Mouse (Mus musculus) activated CD4-positive, CD25-positive, alpha-beta regulatory T cell, adult 4 months (primary cell): ENCODE measurements at regions not wholly inside any gene's neighbourhood (a gene's known extent, or its start where the extent isn't known, plus 50 kb on each side); places are given as distances from the start of the nearest gene placed in this dataset.

Experiments used
- ATAC-seq: one replicate; pipeline ENCODE4 v1.8.0; 2017

DNA sequence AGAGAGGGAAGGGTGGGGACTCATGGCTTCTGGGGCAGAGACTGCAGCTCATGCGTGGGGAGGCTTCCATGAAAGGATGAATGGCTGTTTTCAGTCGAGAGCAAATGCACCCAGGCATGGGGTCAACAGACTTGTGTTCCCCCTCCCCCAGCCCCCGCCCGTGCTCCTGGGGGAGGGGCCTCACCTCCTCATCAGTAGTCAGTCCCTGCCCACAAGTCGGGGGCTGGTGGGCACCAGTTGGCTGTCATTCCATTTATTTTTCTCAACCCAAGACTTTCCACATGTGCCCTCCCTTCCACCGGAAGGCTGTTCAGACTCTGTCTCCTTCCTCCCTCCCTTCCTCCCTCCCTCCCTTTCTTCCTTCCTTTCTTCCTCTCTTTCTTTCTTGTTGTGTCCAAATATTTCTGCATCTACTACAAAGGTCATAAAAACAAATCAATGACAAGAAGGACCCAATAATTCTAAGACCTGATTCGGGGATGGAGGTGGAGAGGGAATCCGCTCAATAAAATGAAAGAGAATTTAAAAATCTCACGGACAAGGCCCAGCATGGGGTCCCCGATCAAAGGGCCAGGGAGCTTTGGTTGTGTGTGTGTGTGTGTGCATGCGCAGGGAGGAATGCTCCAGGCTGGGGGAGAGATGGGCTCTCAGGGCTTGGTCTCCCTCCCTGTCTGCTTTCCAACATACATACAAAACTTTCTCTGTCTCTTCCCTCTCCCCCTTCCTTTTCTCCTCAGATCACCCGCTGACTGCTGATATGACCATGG lies 57.7 kb downstream of the Rpl14 start:
- no peak for ATAC-seq

DNA sequence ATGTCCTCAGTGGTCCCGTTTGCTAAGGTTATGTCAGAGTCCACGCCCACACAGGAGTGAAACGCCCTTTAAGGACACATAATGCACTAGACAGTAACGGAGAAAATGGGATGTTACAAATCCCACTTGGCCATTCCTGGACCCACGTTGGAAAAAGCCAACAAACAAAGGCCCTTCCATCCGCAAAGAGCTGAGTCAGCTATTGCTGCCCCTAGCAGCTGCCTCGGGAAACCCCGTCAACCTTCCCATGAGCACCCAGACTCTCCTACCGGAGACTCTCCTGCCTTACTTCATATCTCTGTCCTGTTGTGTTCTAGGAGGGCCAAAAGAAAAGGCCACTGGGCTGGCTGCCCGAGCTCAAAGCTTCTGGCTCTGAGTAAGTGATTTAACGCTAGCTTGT lies 58.4 kb downstream of the Rpl14 start:
- ATAC-seq, result no peak

DNA sequence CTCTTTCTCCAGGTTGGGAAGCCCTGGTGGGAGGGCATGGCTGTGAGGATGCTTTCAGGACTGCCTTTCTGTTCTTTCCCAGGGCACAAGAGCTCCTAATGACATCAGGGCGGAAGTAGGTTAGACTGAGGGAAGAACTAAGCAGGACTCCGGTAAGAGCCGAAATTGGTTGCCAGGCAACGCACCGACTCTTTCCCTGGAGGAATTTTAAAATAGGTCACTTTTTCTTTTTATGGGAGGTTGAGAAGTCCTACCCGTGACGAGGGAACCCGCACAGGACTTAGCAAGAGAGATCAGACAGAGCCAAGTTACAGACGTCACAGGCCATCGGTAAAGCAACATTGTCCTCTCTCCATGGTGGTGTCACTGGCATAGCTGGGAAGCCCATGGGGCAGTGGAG lies 61.6 kb downstream of the Rpl14 start:
- no peak for ATAC-seq

DNA sequence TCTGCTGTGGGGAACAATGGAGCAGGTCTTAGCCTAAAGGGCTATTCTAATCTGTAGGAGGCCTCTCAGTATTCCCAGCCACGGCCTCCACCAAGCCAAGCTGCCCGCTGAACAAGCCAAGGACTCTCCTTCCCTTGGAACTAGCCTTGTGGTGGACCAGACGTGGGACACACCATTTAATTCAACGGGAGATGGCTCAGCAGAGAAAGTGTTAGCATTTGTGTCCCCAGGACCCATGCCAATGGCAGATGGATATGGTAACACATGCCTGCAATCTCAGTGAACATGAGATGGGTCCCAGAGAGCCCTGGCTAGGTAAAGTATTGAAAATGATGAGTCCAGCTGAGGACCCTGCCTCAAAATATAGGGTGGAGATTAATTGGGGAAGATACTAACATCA lies 71.4 kb downstream of the Rpl14 start:
- no peak for ATAC-seq

DNA sequence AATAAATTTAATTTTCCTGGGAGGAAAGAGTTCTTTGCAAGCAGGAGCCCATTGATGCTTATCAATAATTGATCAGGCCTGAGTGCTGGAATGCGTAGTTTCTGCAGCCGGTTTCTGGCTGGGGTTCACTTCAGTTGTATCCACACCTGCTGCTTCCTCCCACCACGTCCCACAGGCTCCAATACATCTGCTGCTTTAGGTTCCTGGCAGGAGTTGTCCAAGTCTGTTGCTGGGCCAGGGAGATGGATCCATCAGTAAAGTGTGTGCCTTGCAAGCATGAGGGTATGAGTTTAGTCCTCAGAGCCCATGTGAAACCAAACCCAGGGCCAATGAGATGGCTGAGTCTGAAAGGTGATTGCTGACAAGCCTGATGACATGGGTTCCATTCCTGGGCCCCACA lies 72.1 kb downstream of the Rpl14 start:
- ATAC-seq, result no peak

DNA sequence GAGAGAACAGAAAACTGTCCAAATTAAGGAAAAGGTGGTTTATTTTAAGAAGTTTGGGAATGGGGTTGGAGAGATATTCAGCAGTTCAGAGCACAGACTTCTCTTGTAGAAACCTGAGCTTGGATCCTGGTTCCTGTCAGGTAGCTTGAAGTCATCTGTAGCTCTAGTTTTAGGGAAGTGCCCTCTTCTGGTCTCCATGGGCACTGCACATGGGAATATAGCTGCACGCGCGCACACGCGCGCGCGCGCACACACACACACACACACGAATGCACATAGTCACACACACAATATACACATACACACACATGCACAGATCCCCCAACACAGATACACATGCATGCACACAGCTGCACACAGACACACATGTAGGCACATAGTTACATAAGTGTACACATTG lies 74.5 kb downstream of the Rpl14 start:
- ATAC-seq, result no peak

DNA sequence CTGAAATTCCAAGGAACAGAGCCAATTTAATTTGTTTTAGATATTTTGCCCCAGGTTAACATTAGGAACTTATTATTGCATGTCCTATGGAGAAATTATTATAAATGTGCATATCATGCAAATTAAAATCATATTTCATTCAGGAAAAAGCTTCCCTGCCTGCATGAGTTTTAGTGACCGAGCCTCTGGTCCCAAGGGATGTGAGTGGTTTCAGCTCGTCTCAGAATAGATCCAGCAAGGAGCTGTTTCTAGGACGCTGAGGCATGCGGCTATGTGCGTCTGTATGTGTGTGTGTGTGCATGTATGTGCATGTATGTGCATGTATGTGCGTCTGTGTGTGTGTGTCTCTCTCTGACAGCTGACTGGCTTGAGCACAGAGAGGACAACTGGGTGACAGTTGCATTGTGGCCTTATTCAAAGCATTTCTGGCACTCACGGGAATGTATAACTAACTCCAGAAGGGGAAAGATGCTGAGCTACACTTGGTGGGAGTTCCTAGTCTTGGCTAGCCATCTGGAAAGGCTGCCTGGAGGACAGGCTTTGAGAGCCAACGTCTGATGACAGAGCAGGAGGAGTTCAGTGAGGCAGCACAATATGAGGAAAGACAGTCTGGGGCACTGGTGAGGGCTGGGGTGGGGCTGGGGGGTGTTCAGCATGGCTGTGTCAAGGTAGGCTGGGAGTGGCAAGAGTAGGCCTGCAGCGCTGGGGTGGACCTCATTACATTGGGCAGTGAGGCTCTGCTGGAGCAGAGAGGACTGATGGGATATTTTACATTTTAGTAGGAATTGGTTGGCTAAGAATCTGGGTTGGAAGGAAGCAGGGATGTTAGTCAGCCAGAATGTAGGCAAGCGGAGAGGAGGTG lies 75.8 kb downstream of the Rpl14 start:
- ATAC-seq, result no peak

DNA sequence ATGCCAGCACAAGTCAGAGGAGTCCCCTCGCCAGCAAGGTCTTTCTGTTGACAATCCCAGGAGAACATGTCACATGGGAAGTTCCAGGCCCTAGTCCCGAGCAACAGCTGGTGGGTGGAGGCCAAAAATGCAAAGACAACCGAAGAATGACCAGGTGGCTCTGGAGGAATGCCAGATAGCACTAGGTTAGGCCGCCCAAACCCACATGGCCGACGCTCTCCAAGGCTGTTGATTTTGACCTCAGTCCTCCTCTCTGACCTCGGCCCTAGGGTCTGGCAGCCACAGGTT lies 76.4 kb downstream of the Rpl14 start:
- no peak for ATAC-seq

DNA sequence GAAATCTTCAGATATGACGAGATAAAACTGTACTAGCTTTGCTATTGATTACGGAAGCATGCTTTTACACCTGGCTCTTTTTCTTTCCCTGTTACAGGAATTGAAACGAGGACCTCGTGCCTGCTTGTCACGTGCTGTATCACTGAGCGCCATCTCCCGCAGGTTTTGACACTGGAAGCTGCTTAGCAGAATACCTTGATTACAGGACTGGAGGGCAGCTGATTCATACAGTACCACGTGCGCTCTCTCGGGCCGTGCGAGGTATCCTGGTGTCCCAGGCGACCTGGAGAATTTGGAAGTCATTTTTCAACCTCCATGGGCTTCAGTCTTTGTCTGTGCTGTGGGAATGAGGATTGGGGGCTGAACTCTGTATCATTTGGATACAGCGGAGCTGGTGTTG lies 81.5 kb downstream of the Rpl14 start:
- no peak for ATAC-seq

DNA sequence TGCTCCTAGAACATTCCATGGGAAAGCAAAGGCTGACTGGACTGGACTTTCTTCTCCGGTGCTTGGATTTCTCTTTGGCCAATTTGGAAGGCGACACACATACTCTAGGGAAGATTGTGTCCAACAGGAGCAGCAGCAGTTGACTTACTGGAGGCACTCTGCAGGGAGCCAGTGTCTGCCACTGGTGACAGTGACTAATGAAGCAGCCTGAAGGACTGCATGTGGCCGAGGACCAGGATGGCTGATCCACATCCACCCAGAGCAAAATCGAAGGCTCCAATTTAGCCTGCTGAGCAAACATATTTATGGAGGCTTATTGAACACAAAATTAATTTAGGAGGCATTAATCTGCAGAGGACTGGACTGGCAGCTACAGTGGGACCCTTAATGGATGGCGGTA lies 81.9 kb downstream of the Rpl14 start:
- no peak for ATAC-seq

DNA sequence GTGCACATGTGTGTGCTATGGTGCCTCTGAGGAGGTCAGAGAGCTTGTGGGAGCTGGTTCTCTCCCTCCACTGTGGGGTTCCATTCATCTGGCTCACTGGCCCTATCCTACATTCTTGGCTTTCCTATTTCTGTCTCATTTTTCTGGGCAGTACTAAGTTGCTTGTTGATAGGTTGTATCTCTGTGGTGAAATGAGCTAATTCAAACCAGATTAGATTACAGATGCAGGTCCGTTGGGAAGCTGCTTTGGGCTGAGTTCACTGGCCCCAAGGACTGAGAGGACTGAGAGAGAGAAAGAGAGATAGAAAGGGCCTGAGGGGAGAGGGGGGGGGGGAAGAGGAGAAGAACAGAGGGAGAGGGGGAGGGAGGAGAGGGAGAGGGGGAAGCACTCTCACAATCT lies 83.5 kb downstream of the Rpl14 start:
- ATAC-seq, result no peak

DNA sequence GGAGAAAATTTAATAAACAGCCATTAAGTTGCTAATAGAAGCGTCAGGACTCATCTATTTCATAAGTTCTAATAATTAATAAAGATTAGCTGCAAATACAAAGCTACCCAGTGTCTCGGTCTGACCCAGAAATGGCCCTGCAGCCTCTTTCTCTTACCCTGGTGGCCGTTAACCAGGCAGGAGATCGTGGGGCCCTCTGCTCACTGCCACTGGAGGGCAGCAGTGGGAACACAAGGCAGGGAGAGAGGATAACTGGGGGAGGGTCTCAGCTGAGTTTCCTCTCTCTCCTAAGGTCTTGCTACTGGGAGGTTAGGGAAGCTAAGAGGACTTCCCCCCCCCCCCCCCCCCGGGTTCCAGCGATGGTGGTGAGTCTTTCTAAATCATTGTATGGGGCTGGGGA lies 85.7 kb downstream of the Rpl14 start:
- ATAC-seq, result no peak

DNA sequence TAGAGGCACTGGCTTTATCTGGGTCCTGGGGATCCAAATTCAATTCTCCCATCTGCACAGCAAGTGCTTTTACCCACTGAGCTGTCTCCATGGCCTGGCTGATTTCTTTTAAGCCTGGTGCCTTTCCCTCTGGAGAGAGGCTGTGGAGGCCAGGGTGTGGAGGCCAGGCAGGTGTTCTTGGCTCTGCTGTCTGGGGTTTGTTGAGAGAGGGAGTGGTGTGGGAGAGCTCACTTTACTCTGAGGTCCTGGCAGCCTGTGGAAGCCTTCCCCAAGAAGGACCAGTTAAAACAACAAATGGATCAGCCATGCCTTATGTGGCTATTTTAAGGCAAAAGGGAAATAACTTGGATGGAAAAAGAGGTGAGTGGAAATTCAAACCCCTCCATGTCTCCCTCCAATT lies 86.5 kb downstream of the Rpl14 start:
- no peak for ATAC-seq

DNA sequence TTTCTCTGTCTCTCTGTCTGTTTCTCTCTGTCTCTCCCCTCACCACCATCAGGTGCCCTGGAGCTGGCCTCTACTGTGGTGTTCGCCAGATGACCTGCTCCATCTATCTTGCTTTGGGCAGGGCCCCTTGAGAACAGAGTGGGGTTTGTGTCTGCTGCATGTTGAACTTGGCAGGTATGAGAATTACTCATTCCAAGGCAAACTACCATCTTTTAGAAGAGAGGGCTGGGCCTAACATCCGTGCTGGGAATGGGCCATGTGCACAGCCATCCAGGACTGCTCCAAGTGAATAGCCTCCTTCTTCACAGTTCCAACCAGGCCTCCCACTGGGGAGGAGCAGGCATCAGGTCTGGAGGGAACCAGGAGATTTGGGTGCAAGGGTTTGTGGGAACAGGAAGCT lies 87.3 kb downstream of the Rpl14 start:
- no peak for ATAC-seq

DNA sequence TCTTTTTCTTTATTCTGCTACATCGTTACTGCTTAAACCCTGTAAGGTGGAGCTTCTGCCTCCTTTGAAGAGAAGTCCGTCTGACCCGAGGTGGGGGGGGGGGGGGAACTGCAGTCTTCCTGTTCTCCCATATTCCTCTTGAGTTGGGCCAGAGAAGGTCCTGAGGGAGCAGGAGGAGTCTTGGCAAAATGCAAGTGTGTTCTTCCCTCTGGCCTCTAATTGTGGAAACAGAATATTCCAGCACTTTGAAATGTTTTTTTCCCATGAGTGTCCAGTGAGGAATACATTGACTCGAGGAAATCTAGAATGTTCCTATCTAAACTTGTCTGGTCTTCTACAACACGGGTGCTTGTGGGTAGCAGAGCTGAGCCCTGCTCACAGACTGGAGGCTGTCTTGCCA lies 90.0 kb downstream of the Rpl14 start:
- no peak for ATAC-seq

DNA sequence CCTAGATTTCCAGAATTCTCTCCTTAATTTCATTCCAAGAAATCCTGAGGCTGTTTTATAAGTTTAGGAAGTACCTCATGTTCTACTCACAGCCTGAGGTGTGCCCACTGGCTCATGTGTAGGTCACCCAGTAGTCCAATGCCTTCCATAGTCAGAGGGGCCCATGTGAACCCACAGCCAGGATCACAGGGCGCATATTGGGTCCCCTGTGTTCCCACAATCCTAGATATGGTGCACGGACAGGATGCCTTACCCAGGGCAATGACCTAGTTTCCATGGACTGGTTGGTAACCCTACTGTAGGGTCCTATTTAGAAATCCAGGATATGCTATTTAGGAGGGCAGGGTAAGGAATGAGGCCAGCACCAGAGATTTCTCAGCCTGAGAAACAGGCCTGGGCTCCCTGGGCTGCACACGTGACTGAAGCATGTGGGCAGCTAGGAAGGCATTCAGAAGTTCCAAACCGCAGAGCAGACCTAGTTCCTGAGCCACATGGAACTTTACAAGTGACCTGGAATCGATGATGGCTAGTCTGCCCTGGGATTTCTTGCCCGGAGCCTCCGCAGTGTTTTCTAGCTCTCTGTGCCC lies 90.5 kb downstream of the Rpl14 start:
- ATAC-seq, result no peak

DNA sequence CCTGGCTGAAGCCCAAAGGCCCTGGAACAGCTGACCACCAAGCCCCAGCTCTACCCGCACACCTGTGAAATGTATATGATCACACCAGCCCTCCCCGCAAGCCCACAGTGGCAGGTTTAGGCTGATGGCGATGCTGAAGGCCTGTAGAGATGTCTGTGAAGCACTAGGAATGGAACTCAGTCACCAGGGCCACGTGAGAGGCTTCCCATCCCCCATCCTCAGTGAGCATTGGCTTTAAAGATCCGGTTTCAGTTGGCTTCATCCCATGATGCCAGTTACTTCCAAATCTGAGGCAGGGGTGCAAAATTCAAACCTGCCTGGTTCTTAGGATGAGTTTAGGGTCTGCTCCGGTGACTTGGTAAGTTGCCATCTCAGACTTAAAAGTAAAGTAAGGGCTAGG lies 91.9 kb downstream of the Rpl14 start:
- ATAC-seq, result no peak

DNA sequence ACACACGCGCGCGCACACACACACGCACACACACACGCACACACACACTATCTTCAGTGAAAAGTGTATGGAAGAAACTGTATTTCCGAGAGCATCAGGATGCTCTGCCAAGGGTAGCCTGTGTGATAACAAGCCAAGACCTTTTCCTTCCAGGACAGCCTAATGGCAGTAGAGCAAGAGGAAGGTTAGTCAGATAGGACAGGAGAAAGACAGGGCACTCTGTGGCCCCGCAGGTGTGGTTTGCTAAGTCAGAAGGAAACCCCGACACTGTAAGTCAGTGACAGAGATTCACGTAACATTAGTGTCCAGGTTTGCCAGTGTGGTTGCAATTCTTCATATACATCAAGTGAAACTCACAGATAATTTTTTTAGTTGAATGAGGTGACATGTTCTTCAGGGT lies 92.8 kb downstream of the Rpl14 start:
- no peak for ATAC-seq

DNA sequence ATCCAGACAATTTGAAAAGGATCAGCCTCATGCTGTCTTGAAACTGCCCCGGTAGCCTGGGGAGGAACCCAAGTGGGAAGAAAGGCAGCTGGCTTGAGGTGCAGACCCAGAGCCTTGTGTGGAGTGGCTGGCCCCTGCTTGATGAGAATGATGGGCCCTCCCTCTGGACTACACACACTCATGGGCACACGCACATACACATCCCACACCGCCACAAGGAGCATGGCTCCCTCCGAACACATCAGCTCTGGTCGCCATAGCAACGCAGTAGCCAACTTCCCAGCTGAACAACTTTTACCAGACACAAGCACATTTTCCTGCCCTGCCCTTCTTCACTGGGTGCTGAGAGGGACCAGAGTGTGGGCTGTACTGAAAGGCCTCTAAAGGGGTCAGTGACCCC lies 101.2 kb downstream of the Rpl14 start:
- no peak for ATAC-seq

DNA sequence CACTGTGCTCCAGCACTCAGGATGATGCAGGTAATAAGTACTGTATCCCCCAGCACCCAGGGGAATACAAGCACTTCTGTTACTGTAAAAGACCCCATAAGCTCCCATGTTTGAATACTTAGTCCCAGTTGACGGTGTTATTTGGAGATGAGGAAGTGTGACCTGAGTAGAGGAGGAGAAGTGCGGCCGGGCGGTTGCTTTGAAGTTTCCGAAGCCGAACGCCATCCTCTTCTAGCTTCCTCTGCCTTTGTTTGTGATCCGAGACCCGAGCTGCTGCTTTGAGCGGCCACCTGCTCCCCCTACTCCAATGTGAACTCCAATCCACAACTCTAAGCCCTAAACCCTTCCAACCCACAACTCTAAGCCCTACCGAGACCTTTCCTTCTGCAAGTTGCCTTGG lies 103.6 kb downstream of the Rpl14 start:
- ATAC-seq, result no peak

DNA sequence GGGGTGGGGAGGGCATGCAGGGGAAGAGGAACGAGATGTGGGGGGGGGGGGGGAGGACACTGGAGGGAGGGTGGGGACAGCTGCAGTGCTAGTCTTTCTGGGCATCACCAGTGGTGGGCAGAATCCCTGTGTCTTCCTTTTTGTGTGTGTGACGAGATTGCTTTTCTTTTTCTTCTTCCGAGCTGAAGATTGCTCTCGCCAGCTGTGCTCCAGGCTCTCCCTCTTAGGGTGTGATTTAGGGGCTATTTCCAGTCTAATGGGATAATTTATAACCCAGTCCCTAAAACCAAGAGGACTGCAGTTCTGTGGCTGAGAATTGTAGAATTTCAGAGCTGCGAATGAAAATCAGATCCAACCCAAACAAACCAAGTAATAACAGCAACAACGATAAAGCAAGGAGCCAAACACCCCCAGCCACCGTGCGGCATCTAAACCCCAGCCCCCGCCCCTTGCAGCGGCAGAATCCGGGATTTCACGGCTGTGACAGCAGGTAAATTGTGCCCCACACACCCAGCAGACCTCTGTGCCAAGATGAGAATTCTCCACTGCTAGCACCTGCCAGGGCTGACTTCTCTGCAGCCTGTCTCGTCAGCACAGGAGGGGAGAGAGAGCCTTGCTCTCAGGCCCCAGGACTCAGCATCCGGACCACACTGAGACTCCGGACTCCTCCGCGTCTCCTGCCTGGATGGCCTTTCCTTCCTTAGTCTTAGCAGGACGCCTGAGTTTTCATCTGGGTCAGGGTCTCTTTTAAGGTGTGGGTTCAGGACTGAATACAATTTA lies 104.3 kb downstream of the Rpl14 start:
- ATAC-seq, result no peak

DNA sequence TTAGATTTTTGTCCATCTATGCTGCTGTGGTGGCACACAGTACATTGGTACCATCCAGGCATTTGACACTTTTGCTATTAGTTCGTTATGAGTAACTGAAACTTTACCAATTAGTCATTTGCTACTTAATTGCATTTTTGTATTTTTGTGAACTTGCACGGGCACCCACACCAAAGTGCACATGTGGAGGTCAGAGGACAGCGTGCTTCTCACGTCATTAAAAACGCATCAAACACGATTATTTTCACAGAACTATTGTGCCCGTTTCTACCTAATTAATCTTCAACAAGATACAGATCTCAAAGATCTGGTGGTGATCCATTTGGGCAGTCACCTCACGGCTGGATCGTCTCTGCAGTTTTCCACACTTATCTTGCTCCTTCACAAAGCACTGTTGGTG lies 105.1 kb downstream of the Rpl14 start:
- no peak for ATAC-seq

DNA sequence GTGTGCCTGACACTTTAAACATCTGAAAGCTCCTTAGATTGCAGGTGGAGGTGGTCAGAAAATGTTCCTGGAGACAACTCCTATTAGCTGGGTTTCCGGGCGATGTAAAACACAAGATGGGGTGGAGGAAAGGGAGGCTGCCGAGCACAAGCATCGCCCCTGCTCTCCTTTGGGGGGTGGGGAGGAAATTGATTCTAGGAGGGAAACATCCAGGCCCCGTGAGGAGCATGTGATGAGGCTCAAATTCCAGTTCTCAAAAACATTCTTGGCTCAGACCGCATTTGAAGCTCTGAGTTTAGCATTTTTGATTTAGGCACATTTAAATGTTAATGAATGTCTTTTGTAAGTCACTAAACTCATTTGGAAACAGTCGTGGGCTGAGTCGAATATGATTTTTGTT lies 105.5 kb downstream of the Rpl14 start:
- ATAC-seq, result no peak

DNA sequence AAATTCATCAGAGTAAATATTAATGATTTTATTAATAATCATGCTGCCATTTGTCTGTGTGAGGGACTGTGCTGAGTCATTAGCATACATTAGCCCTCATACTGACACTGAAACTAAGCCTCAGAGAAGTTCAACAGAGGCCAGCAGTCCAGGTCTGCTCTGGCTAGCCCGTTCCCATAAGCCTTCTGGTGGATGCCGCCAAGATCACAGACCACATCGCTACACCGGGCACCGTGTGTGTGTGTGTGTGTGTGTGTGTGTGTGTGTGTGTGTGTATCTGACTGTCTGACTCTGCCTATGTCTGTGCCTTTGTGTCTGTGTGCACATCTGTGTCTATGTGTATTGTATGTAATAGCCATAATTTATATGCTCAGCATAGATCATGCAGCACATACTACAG lies 106.0 kb downstream of the Rpl14 start:
- ATAC-seq, result no peak
